Mouse (Mus musculus) E14TG2a.4 (cell line): ENCODE data around the gene Sh2d6.
"Not testable (repeated sequence)": the region's sequence is repeated elsewhere in the genome, so short reads cannot be mapped to it uniquely, and the experiment has no call there.

Experiments
- CTCF ChIP-seq: conservative IDR thresholded peaks from 2 replicates; pipeline ENCODE4 v1.5.1; 2014; ENCODE audit warnings: low read length
- NANOG ChIP-seq: IDR thresholded peaks from 2 replicates; pipeline ENCODE4 v1.6.1; 2014; ENCODE audit warnings: borderline replicate concordance, low read length, mixed read lengths

DNA sequence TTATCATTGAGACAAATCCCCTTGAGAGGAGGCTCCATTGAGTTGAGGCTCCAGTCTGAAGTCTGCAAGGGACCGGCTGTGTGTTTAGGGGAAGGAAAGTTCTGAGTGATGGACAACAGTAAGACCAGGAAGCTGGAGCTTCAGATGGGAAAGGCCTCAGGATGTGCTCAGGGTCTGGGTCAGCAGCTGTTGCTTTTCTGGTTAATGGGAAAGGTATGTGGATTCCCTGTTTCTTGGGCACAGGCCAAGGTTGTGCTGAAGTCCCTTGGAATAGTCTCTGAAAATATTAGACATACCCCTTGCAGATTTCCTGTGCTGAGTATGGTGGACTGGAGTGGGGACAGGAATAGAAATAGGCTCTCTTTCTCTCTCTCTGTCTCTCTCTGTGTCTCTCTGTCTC, 12.0 kb upstream of the Sh2d6 start:
- TF ChIP-seq CTCF, NANOG: not testable (repeated sequence)
